Mouse (Mus musculus): ENCODE data around the gene Asb7. TPM values are rescaled to one million over a fixed set of nuclear protein-coding genes. Genes with fewer than 3 reads are reported as not detected.

Gene Asb7
- total RNA-seq (2014; rRNA removed), result 17.5 and 22.5 TPM in 2 replicates
- polyA plus RNA-seq (2015; fragmentation: Nextera tagmentation; extraction: Ambion mirVana), result 9.9 and 11.1 TPM in 2 replicates

- H3K4me1 ChIP-seq (ENCODE audit: insufficient read depth, low read length), result no peaks in the 10 kb centered on the region; the same call in 1 of the 2 replicates
- peak within 1 kb of the TSS; percentile 96 for H3K4me2 ChIP-seq (ENCODE audit: low read depth, low read length, poor library complexity, severe bottlenecking)
- H3K27ac ChIP-seq (ENCODE audit: low read depth, low read length), result peak within 1 kb of the TSS; percentile 95
- no peaks in the 10 kb centered on the region for H3K9me3 ChIP-seq (ENCODE audit: low read length)
- H3K27me3 ChIP-seq (ENCODE audit: insufficient read depth, low read length), result no peaks in the 10 kb centered on the region
- DNase-seq (ENCODE audit: low spot score) (no peak), ATAC-seq (ENCODE audit: low FRiP score) (no peak)
- H3K9ac ChIP-seq (replicated peaks; ENCODE audit: low read length, poor library complexity, severe bottlenecking), result peak within 1 kb of the TSS; percentile 72
- TF ChIP-seq CTCF (IDR thresholded peaks at IDR 0.05), result no peak; the same call in 1 of the 2 replicates
- H3K4me3 ChIP-seq (ENCODE audit: low read depth, low read length), result peak within 1 kb of the TSS; percentile 51
- WGBS, result 2% methylated on average over 17 of the region's 18 CpGs
- H3K36me3 ChIP-seq (ENCODE audit: insufficient read depth, low read length), result peaks cover 5% of the 10 kb centered on the region; the same call in 1 of the 2 replicates
These were observed at the start of gene Asb7 for GRCm38 (mm10) chr7:66689294-66689619. TSS of gene Asb7 (minus strand) at chr7:66689596.

- H3K4me3 ChIP-seq (ENCODE audit: low read depth, low read length), result no peak overlapping the region
- DNase-seq (ENCODE audit: low spot score), result no peak
- no peak for ATAC-seq (ENCODE audit: low FRiP score)
- H3K27me3 ChIP-seq (ENCODE audit: insufficient read depth, low read length), result no peaks in the 10 kb centered on the region
- H3K4me1 ChIP-seq (ENCODE audit: insufficient read depth, low read length), result no peaks in the 10 kb centered on the region
- no peaks in the 10 kb centered on the region for H3K36me3 ChIP-seq (ENCODE audit: insufficient read depth, low read length)
- H3K27ac ChIP-seq (ENCODE audit: low read depth, low read length), result no peak overlapping the region
- no peaks in the 10 kb centered on the region for H3K9me3 ChIP-seq (ENCODE audit: low read length)
- H3K9ac ChIP-seq (replicated peaks; ENCODE audit: low read length, poor library complexity, severe bottlenecking), result no peak overlapping the region
- no peak overlapping the region for H3K4me2 ChIP-seq (ENCODE audit: low read depth, low read length, poor library complexity, severe bottlenecking)
- TF ChIP-seq CTCF (IDR thresholded peaks at IDR 0.05), result no peak
- 93% methylated on average over 4 of the region's 4 CpGs for WGBS
These were observed 48.0 kb upstream of the Asb7 start for GRCm38 (mm10) chr7:66737418-66737817.

- ATAC-seq (ENCODE audit: low FRiP score) (no peak), DNase-seq (ENCODE audit: low spot score) (no peak)
- no peaks in the 10 kb centered on the region for H3K27me3 ChIP-seq (ENCODE audit: insufficient read depth, low read length)
- H3K9ac ChIP-seq (replicated peaks; ENCODE audit: low read length, poor library complexity, severe bottlenecking), result no peak overlapping the region
- H3K4me3 ChIP-seq (ENCODE audit: low read depth, low read length), result no peak overlapping the region
- no peak overlapping the region for H3K4me2 ChIP-seq (ENCODE audit: low read depth, low read length, poor library complexity, severe bottlenecking)
- no peaks in the 10 kb centered on the region for H3K9me3 ChIP-seq (ENCODE audit: low read length)
- H3K36me3 ChIP-seq (ENCODE audit: insufficient read depth, low read length), result no peaks in the 10 kb centered on the region
- no peak for TF ChIP-seq CTCF (IDR thresholded peaks at IDR 0.05)
- H3K27ac ChIP-seq (ENCODE audit: low read depth, low read length), result no peak overlapping the region
- no peaks in the 10 kb centered on the region for H3K4me1 ChIP-seq (ENCODE audit: insufficient read depth, low read length)
- WGBS, result 91% methylated on average over 6 of the region's 6 CpGs
These were observed 45.6 kb upstream of the Asb7 start for GRCm38 (mm10) chr7:66734993-66735392.

GRCm38 (mm10) chr7:66734466-66734865 lies 45.1 kb upstream of the Asb7 start:
- 98% methylated on average over 4 of the region's 4 CpGs for WGBS
- no peak for ATAC-seq (ENCODE audit: low FRiP score)
- no peak overlapping the region for H3K4me2 ChIP-seq (ENCODE audit: low read depth, low read length, poor library complexity, severe bottlenecking)
- H3K9me3 ChIP-seq (ENCODE audit: low read length), result no peaks in the 10 kb centered on the region
- no peaks in the 10 kb centered on the region for H3K4me1 ChIP-seq (ENCODE audit: insufficient read depth, low read length)
- H3K4me3 ChIP-seq (ENCODE audit: low read depth, low read length), result no peak overlapping the region
- TF ChIP-seq CTCF (IDR thresholded peaks at IDR 0.05), result no peak
- no peaks in the 10 kb centered on the region for H3K36me3 ChIP-seq (ENCODE audit: insufficient read depth, low read length)
- no peaks in the 10 kb centered on the region for H3K27me3 ChIP-seq (ENCODE audit: insufficient read depth, low read length)
- DNase-seq (ENCODE audit: low spot score), result no peak
- no peak overlapping the region for H3K27ac ChIP-seq (ENCODE audit: low read depth, low read length)
- H3K9ac ChIP-seq (replicated peaks; ENCODE audit: low read length, poor library complexity, severe bottlenecking), result no peak overlapping the region

GRCm38 (mm10) chr7:66733882-66734281 lies 44.5 kb upstream of the Asb7 start:
- Histone ChIP-seq H3K9ac (replicated peaks; ENCODE audit: low read length, poor library complexity, severe bottlenecking) (no peak overlapping the region), H3K27me3 (ENCODE audit: insufficient read depth, low read length) (no peaks in the 10 kb centered on the region), H3K4me2 (ENCODE audit: low read depth, low read length, poor library complexity, severe bottlenecking) (no peak overlapping the region), H3K36me3 (ENCODE audit: insufficient read depth, low read length) (no peaks in the 10 kb centered on the region), H3K27ac (ENCODE audit: low read depth, low read length) (no peak overlapping the region), H3K4me3 (ENCODE audit: low read depth, low read length) (no peak overlapping the region), H3K9me3 (ENCODE audit: low read length) (no peaks in the 10 kb centered on the region), H3K4me1 (ENCODE audit: insufficient read depth, low read length) (no peaks in the 10 kb centered on the region)
- WGBS, result 96% methylated on average over 11 of the region's 11 CpGs
- ATAC-seq (ENCODE audit: low FRiP score) (no peak; the same call in 1 of the 2 replicates), DNase-seq (ENCODE audit: low spot score) (no peak)
- no peak for TF ChIP-seq CTCF (IDR thresholded peaks at IDR 0.05)

GRCm38 (mm10) chr7:66733431-66733830 lies 44.0 kb upstream of the Asb7 start:
- no peak for ATAC-seq (ENCODE audit: low FRiP score)
- H3K36me3 ChIP-seq (ENCODE audit: insufficient read depth, low read length), result no peaks in the 10 kb centered on the region
- TF ChIP-seq CTCF (IDR thresholded peaks at IDR 0.05), result no peak
- H3K9me3 ChIP-seq (ENCODE audit: low read length), result no peaks in the 10 kb centered on the region
- no peaks in the 10 kb centered on the region for H3K4me1 ChIP-seq (ENCODE audit: insufficient read depth, low read length)
- H3K9ac ChIP-seq (replicated peaks; ENCODE audit: low read length, poor library complexity, severe bottlenecking), result no peak overlapping the region
- H3K27ac ChIP-seq (ENCODE audit: low read depth, low read length), result no peak overlapping the region
- no peaks in the 10 kb centered on the region for H3K27me3 ChIP-seq (ENCODE audit: insufficient read depth, low read length)
- no peak for DNase-seq (ENCODE audit: low spot score)
- H3K4me2 ChIP-seq (ENCODE audit: low read depth, low read length, poor library complexity, severe bottlenecking), result no peak overlapping the region
- no peak overlapping the region for H3K4me3 ChIP-seq (ENCODE audit: low read depth, low read length)
- WGBS, result 96% methylated on average over 17 of the region's 17 CpGs
